Comparison of ENCODE assay signal across 15 mouse cellular contexts in the genomic region with DNA sequence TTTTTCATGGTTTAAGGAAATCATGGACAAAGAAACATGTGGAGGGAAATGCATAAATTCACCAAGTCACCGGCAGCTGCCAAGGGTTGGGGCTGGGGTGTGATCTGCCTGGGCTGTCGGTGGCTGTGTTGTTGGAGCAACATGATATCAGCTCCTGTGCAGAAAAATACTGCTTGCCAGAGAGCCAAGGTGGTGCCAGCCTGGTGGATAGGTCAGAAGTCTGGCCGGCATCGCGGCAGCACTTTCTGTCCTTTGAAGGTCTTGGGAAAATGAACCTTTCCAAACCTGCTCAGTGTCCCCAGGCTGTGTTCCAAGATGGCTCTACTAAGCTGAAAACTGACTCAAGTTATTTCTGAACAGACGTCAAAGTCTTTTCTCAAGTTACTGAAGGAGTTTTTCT. TPM values are rescaled to one million over a fixed set of nuclear protein-coding genes. Genes with fewer than 3 reads are reported as not detected.
A peak's percentile ranks its signal among the peaks of the same experiment; 100 is the strongest.
DNase-seq lines count a peak whose midpoint lies in the region; TF ChIP-seq lines count a peak whose summit lies in the region.
"Had no signal": no experiment of that assay in that cellular context is flagged by ENCODE, and none has a peak within 500 bp of the region (broad histone marks: within the 10 kb centered on the region; RNA-seq: fewer than 3 reads in every experiment).

No protein-coding gene starts in this region.

- H3K4me1 ChIP-seq in heart, adult 2 months (ENCODE audit: control insufficient read depth, insufficient read depth, low read length): peaks cover 7% of the 10 kb centered on the region
- H3K4me1 ChIP-seq: liver, embryonic 13.5 days; midbrain, embryonic 12.5 days; neural tube, embryonic 12.5 days had no signal

- intact Hi-C loops in heart, adult 2 months (cut with DNase I): loop anchor here (5.0 kb wide), 2 partner anchors 53 to 118 kb away; no protein-coding TSS in a partner anchor
- intact Hi-C loops in heart, postnatal 25 days (cut with DNase I): loop anchor here (5.0 kb wide), 1 partner anchor 48 kb away; no protein-coding TSS in a partner anchor

- no peaks in the 10 kb centered on the region for H3K27me3 ChIP-seq in heart, adult 2 months (ENCODE audit: control insufficient read depth, insufficient read depth, low read length)
- H3K27me3 ChIP-seq: CH12.LX; liver, embryonic 13.5 days; midbrain, embryonic 12.5 days; neural tube, embryonic 12.5 days had no signal

- 64% methylated on average over 6 of the region's 6 CpGs for WGBS in heart, adult 2 months

- no peak for TF ChIP-seq POLR2A in heart, adult 2 months (IDR thresholded peaks at IDR 0.05; ENCODE audit: insufficient read depth, low read depth, low read length)

- DNase-seq in heart, adult 2 months: peak; percentile 37 to 63
- no peak for DNase-seq in heart, postnatal 25 days (ENCODE audit: low spot score)
- peak; percentile 25 for DNase-seq in adipocyte (ENCODE audit: low spot score)
- peak; percentile 50 for DNase-seq in adrenal gland, adult 8-10 months
- DNase-seq in gastrocnemius, adult 8-10 months (ENCODE audit: low spot score in 2 of 2): peak; percentile 83 to 91
- DNase-seq in frontal cortex, postnatal 25 days (ENCODE audit: low spot score in 2 of 2): no peak
- DNase-seq in ovary, postnatal 36 days (ENCODE audit: low spot score): no peak
- DNase-seq: kidney, postnatal 10 days; liver, embryonic 13.5 days; lung, postnatal 14 days; thymus, postnatal 25 days had no signal

- TF ChIP-seq EP300 in heart, adult 2 months (IDR thresholded peaks at IDR 0.05; ENCODE audit: insufficient read depth, low read depth, low read length): peak; percentile 35; the same call in 1 of the 2 replicates

- TF ChIP-seq CTCF in heart, adult 2 months (IDR thresholded peaks at IDR 0.05): no peak

- H3K9ac ChIP-seq in heart, adult 2 months (ENCODE audit: low read depth, low read length): no peak overlapping the region
- H3K9ac ChIP-seq: liver, embryonic 13.5 days; midbrain, embryonic 12.5 days; neural tube, embryonic 12.5 days had no signal

- no peaks in the 10 kb centered on the region for H3K79me2 ChIP-seq in heart, adult 2 months (replicated peaks; ENCODE audit: control insufficient read depth, insufficient read depth, low read length)

- H3K27ac ChIP-seq in heart, adult 2 months: no peak overlapping the region
- H3K27ac ChIP-seq: liver, embryonic 13.5 days; midbrain, embryonic 12.5 days; neural tube, embryonic 12.5 days had no signal

- no peak overlapping the region for H3K4me3 ChIP-seq in heart, adult 2 months
- H3K4me3 ChIP-seq: liver, embryonic 13.5 days; midbrain, embryonic 12.5 days; neural tube, embryonic 12.5 days had no signal

- no peaks in the 10 kb centered on the region for H3K36me3 ChIP-seq in heart, adult 2 months (ENCODE audit: control insufficient read depth, insufficient read depth, low read length)

RNA-seq across cellular contexts. Expression of a gene that starts 44.2 kb away (rescaled TPM):
- total RNA-seq in heart, adult 2 months (2021): not detected
- 0.08 TPM in 1 of 2 replicates, not detected in the other for polyA plus RNA-seq in heart, adult 2 months (2012; rRNA removed)
- total RNA-seq in heart, postnatal 25 days (2021): not detected
- 1 to 10 TPM; 1.5 to 4.5 (median 2.4) TPM for total RNA-seq in adrenal gland, adult 8-10 months (2022)
- total RNA-seq in gastrocnemius, adult 8-10 months (2022): not detected
- total RNA-seq: CH12.LX; hematopoietic stem cell, adult 5-6 weeks had no signal
- polyA plus RNA-seq: liver, embryonic 13.5 days had no signal

Comparison
In these comparisons a context has a peak if more than half of its experiments do, and no peak if none do; other contexts are left out.
1. DNase-seq: peak in heart, adult 2 months (2 of 2), adipocyte (single experiment), adrenal gland, adult 8-10 months (single experiment) and gastrocnemius, adult 8-10 months (2 of 2); none in heart, postnatal 25 days (single experiment), frontal cortex, postnatal 25 days (0 of 2) and ovary, postnatal 36 days (single experiment).